Mouse (Mus musculus): Measurements from ENCODE around the gene Znhit3. TPM values are rescaled to one million over a fixed set of nuclear protein-coding genes. Genes with fewer than 3 reads are reported as not detected.
"Not testable (repeated sequence)": the region's sequence is repeated elsewhere in the genome, so short reads cannot be mapped to it uniquely, and the experiment has no call there.

The Znhit3 gene
- polyA plus RNA-seq, 2 experiments, result 35.0 to 60.7 TPM

GRCm38 (mm10) chr11:84880465-84880961 lies 35.7 kb downstream of the Znhit3 start:
- WGBS, result 2% methylated on average over 24 of the region's 24 CpGs
- Histone ChIP-seq H3K27me3 (ENCODE audit: control insufficient read depth, insufficient read depth, low read length) (no peaks in the 10 kb centered on the region), H3K9me3 (ENCODE audit: control insufficient read depth, low read length) (no peaks in the 10 kb centered on the region), H3K36me3 (ENCODE audit: control insufficient read depth, insufficient read depth, low read length) (peaks cover 13% of the 10 kb centered on the region), H3K4me3 (replicated peaks; ENCODE audit: low read length) (peak overlapping the region; percentile 70), H3K4me2 (replicated peaks; ENCODE audit: low read depth, low read length, severe bottlenecking) (peak overlapping the region; percentile 93), H3K27ac (replicated peaks; ENCODE audit: low read depth, low read length) (peak overlapping the region; percentile 88), H3K9ac (ENCODE audit: low read depth, low read length, severe bottlenecking) (peak overlapping the region; percentile 87), H3K4me1 (ENCODE audit: control insufficient read depth, insufficient read depth, low read length) (peaks cover 8% of the 10 kb centered on the region; the same call in 1 of the 2 replicates)
- no peak for TF ChIP-seq POLR2A (IDR thresholded peaks at IDR 0.05; ENCODE audit: borderline replicate concordance, extremely low read depth, insufficient read depth, insufficient read length)
- peak; percentile 56 for ATAC-seq (ENCODE audit: low FRiP score, low read depth)
- DNase-seq (ENCODE audit: low spot score), result peak; percentile 51

DNA sequence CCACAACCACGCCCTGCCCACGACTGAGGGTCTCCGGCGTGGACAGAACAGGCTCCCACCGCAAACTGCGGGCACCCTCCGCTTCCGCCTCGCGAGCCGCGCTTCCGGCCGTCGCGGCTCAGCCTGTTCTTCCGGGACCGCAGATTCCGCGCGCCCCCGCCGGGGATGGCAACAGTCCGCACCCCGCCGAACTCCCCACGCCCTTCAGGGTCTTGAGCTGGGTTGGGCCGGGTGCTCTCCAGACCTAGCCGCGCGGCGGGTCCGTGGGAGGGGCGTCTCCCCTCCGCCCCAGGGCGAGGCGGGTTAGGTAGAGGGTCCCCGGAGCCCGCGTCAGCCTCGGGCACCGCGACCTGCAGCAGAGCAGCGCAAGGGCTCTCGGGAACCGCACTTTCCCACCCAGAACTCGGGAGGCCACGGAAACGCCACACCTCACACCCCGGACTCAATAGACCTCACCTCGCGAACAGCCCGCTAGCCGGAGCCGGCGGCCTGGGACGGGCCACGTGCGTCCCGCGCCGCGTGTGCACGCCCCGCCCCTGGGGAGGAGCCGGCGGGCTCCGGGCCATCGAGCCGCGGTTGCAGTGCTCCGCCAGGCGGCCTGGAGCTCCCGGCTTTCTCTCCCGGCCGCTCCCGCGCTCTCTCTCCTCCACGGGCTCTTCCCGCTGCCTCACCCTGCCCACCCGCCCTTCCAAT lies 36.2 kb downstream of the Znhit3 start, which contains the start of the genes Myo19 and Pigw:
Gene Myo19, plus strand, starts transcription at position 377 of the 693 bp plus-strand sequence.
Gene Pigw, minus strand, starts transcription at position 514 of the 693 bp plus-strand sequence.
- Histone ChIP-seq H3K9me3 (ENCODE audit: control insufficient read depth, low read length) (no peaks in the 10 kb centered on the region), H3K27me3 (ENCODE audit: control insufficient read depth, insufficient read depth, low read length) (no peaks in the 10 kb centered on the region), H3K27ac (replicated peaks; ENCODE audit: low read depth, low read length) (peak within 1 kb of the TSS; percentile 88), H3K36me3 (ENCODE audit: control insufficient read depth, insufficient read depth, low read length) (peaks cover 7% of the 10 kb centered on the region), H3K4me2 (replicated peaks; ENCODE audit: low read depth, low read length, severe bottlenecking) (peak within 1 kb of the TSS; percentile 93), H3K4me3 (replicated peaks; ENCODE audit: low read length) (peak within 1 kb of the TSS; percentile 70), H3K4me1 (ENCODE audit: control insufficient read depth, insufficient read depth, low read length) (peaks cover 8% of the 10 kb centered on the region; the same call in 1 of the 2 replicates), H3K9ac (ENCODE audit: low read depth, low read length, severe bottlenecking) (peak within 1 kb of the TSS; percentile 87)
- ATAC-seq (ENCODE audit: low FRiP score, low read depth), result peak; percentile 95
- under 1% methylated on average over 64 of the region's 81 CpGs for WGBS
- peak; percentile 39; the same call in 1 of the 2 replicates for TF ChIP-seq POLR2A (IDR thresholded peaks at IDR 0.05; ENCODE audit: borderline replicate concordance, extremely low read depth, insufficient read depth, insufficient read length)
- DNase-seq (ENCODE audit: low spot score), result peak; percentile 78

- H3K4me1 ChIP-seq (ENCODE audit: control insufficient read depth, insufficient read depth, low read length), result peaks cover 8% of the 10 kb centered on the region; the same call in 1 of the 2 replicates
- ATAC-seq (ENCODE audit: low FRiP score, low read depth) (no peak), DNase-seq (ENCODE audit: low spot score) (no peak)
- H3K4me3 ChIP-seq (replicated peaks; ENCODE audit: low read length), result peak overlapping the region; percentile 70
- H3K9ac ChIP-seq (ENCODE audit: low read depth, low read length, severe bottlenecking), result peak overlapping the region; percentile 87
- TF ChIP-seq POLR2A (IDR thresholded peaks at IDR 0.05; ENCODE audit: borderline replicate concordance, extremely low read depth, insufficient read depth, insufficient read length), result no peak
- no peaks in the 10 kb centered on the region for H3K27me3 ChIP-seq (ENCODE audit: control insufficient read depth, insufficient read depth, low read length)
- peak overlapping the region; percentile 93 for H3K4me2 ChIP-seq (replicated peaks; ENCODE audit: low read depth, low read length, severe bottlenecking)
- peaks cover 4% of the 10 kb centered on the region for H3K36me3 ChIP-seq (ENCODE audit: control insufficient read depth, insufficient read depth, low read length)
- peak overlapping the region; percentile 88 for H3K27ac ChIP-seq (replicated peaks; ENCODE audit: low read depth, low read length)
- 20% methylated on average over 6 of the region's 7 CpGs for WGBS
- no peaks in the 10 kb centered on the region for H3K9me3 ChIP-seq (ENCODE audit: control insufficient read depth, low read length)
These were observed 37.0 kb downstream of the Znhit3 start for GRCm38 (mm10) chr11:84879007-84879771.

GRCm38 (mm10) chr11:84876020-84876419 lies 40.1 kb downstream of the Znhit3 start:
- not testable (repeated sequence) for H3K27ac ChIP-seq (replicated peaks; ENCODE audit: low read depth, low read length); H3K27me3 ChIP-seq (ENCODE audit: control insufficient read depth, insufficient read depth, low read length); H3K4me2 ChIP-seq (replicated peaks; ENCODE audit: low read depth, low read length, severe bottlenecking); H3K4me3 ChIP-seq (replicated peaks; ENCODE audit: low read length); ATAC-seq (ENCODE audit: low FRiP score, low read depth); H3K36me3 ChIP-seq (ENCODE audit: control insufficient read depth, insufficient read depth, low read length); H3K9me3 ChIP-seq (ENCODE audit: control insufficient read depth, low read length); H3K4me1 ChIP-seq (ENCODE audit: control insufficient read depth, insufficient read depth, low read length); DNase-seq (ENCODE audit: low spot score); H3K9ac ChIP-seq (ENCODE audit: low read depth, low read length, severe bottlenecking)
- no CpG with 5 or more reads among the region's 1 CpGs for WGBS

All from limb, embryonic 14.5 days (tissue).